Mouse (Mus musculus): ENCODE data around the gene Themis.

The Themis gene

GRCm38 (mm10) chr10:28805160-28805559 lies 137.0 kb downstream of the Themis start:
- no peak for DNase-seq (ENCODE audit: low read depth, low spot score)

- no peak for DNase-seq (ENCODE audit: low read depth, low spot score)
Measured at GRCm38 (mm10) chr10:28811928-28812570, 143.9 kb downstream of the Themis start.

- no peak for DNase-seq (ENCODE audit: low read depth, low spot score)
Measured at GRCm38 (mm10) chr10:28812571-28812936, 144.4 kb downstream of the Themis start.

GRCm38 (mm10) chr10:28816160-28816559 lies 148.0 kb downstream of the Themis start:
- no peak for DNase-seq (ENCODE audit: low read depth, low spot score)

GRCm38 (mm10) chr10:28822320-28822719 lies 154.2 kb downstream of the Themis start:
- no peak for DNase-seq (ENCODE audit: low read depth, low spot score)

- DNase-seq (ENCODE audit: low read depth, low spot score), result no peak
Measured at GRCm38 (mm10) chr10:28842605-28843004, 174.4 kb downstream of the Themis start.

- DNase-seq (ENCODE audit: low read depth, low spot score), result no peak
Measured at GRCm38 (mm10) chr10:28843755-28844717, 175.9 kb downstream of the Themis start.

GRCm38 (mm10) chr10:28856154-28856553 lies 188.0 kb downstream of the Themis start:
- DNase-seq (ENCODE audit: low read depth, low spot score), result no peak

- DNase-seq (ENCODE audit: low read depth, low spot score), result no peak
Measured at GRCm38 (mm10) chr10:28870580-28871354, 202.6 kb downstream of the Themis start.

GRCm38 (mm10) chr10:28874605-28875004 lies 206.4 kb downstream of the Themis start:
- no peak for DNase-seq (ENCODE audit: low read depth, low spot score)

- DNase-seq (ENCODE audit: low read depth, low spot score), result no peak
Measured at GRCm38 (mm10) chr10:28887643-28888042, 219.5 kb downstream of the Themis start.

- no peak for DNase-seq (ENCODE audit: low read depth, low spot score)
Measured at GRCm38 (mm10) chr10:28890886-28891285, 222.7 kb downstream of the Themis start.

GRCm38 (mm10) chr10:28898351-28898750 lies 230.2 kb downstream of the Themis start:
- DNase-seq (ENCODE audit: low read depth, low spot score), result no peak
